Mouse (Mus musculus) E14TG2a.4 (cell line): Measurements from ENCODE around the gene Adap1.
A peak's percentile ranks its signal among the peaks of the same experiment; 100 is the strongest.

ENCODE experiments used
- H3K27me3 ChIP-seq: 2 replicates; pipeline ENCODE4 v1.6.1; 2014; ENCODE audit warnings: low read length, control low read depth; ENCODE audit not compliant: insufficient read depth
- H3K36me3 ChIP-seq: 2 replicates; pipeline ENCODE4 v1.6.1; 2014; ENCODE audit warnings: low read length, control low read depth; ENCODE audit not compliant: insufficient read depth
- H3K4me1 ChIP-seq: replicated peaks from 2 replicates; pipeline ENCODE4 v1.6.1; 2014; ENCODE audit warnings: low read depth, low read length, control low read depth
- H3K4me3 ChIP-seq: replicated peaks from 2 replicates; pipeline ENCODE4 v1.5.1; 2014; ENCODE audit warnings: mild to moderate bottlenecking, low read length
- H3K9me3 ChIP-seq: 2 replicates; pipeline ENCODE4 v1.6.1; 2014; ENCODE audit warnings: low read length, control low read depth
- CTCF ChIP-seq: conservative IDR thresholded peaks from 2 replicates; pipeline ENCODE4 v1.5.1; 2014; ENCODE audit warnings: low read length
- NANOG ChIP-seq: IDR thresholded peaks from 2 replicates; pipeline ENCODE4 v1.6.1; 2014; ENCODE audit warnings: borderline replicate concordance, low read length, mixed read lengths
- POU5F1 ChIP-seq: IDR thresholded peaks from 2 replicates; pipeline ENCODE4 v1.6.1; 2014; ENCODE audit warnings: low read length, borderline replicate concordance

Adap1 gene

DNA sequence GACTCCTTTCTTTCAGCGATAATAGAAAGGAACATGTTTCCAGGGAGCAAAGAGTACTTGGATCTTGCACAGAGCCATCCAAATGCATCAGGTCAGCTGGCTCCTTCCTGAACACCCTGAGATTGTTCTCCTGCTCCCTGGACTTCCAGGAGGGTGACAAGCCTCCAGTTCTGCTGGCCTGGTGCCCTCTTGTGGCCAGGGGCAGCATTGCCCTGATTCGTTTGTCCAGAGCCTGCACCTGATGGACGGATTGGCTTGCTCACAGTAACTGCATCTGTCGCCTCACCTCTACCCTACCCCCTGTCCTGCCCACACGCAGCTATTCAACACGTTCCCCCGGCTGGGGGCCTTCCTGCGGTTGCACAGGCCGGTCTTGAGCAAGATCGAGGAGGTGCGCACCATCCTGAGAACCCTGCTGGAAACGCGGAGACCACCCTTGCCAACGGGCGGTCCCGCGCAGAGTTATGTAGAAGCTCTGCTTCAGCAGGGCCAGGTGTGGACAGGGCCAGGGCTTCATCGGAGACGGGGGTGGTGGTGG is 29.9 kb upstream of the Adap1 start:
- peaks cover 3% of the 10 kb centered on the region; the same call in 1 of the 2 replicates for H3K27me3 ChIP-seq
- peaks cover 66% of the 10 kb centered on the region for H3K4me1 ChIP-seq
- H3K9me3 ChIP-seq: no peaks in the 10 kb centered on the region
- peaks cover 26% of the 10 kb centered on the region for H3K36me3 ChIP-seq
- H3K4me3 ChIP-seq: peak overlapping the region; percentile 64
- peak; percentile 91 for TF ChIP-seq CTCF
- TF ChIP-seq NANOG: no peak

DNA sequence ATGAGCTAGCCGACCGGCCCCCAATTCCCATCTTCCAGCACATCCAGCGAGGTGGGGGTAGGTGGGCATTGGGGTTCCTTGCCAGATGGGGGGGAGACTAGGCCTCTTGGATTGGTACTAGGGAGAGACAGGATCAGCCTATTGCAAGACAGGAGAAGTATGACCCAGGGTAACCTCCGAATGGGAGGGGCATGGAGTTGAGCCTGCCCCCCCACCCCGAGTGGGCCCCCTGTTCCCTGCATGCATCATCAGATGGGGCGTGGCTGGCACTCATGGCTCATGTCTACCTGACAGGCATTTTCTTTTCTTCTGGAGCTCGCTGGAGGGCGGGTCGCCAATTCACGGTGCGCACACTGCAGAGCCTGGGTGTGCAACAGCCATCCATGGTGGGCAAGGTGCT is 28.5 kb upstream of the Adap1 start:
- no peak for TF ChIP-seq CTCF
- TF ChIP-seq POU5F1: no peak
- TF ChIP-seq NANOG: no peak
- Histone ChIP-seq H3K27me3 (peaks cover 3% of the 10 kb centered on the region; the same call in 1 of the 2 replicates), H3K4me1 (peaks cover 72% of the 10 kb centered on the region), H3K9me3 (no peaks in the 10 kb centered on the region), H3K4me3 (no peak overlapping the region), H3K36me3 (peaks cover 13% of the 10 kb centered on the region)

DNA sequence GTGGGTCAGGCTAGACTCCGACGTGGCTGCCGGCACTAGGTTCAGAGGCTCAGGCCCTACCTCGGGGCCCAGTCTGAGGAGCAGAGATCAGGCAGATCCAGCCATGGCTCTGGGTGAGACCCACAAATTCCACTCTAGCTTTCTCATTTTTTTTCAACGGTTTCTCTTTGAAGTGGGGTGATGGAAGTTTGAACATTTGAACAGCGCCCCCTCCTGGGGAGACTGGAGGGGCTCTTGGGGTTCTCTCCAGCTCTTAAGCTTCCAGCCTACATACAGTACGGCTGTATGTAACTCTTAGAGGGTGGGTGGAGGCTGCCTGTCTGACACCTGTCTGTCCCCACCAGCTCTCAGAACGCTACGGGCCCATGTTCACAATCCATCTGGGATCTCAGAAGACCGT is 28.1 kb upstream of the Adap1 start:
- TF ChIP-seq CTCF: peak; percentile 85
- TF ChIP-seq NANOG: no peak
- Histone ChIP-seq H3K4me1 (peaks cover 76% of the 10 kb centered on the region), H3K27me3 (peaks cover 3% of the 10 kb centered on the region; the same call in 1 of the 2 replicates), H3K36me3 (peaks cover 8% of the 10 kb centered on the region), H3K9me3 (no peaks in the 10 kb centered on the region), H3K4me3 (no peak overlapping the region)

DNA sequence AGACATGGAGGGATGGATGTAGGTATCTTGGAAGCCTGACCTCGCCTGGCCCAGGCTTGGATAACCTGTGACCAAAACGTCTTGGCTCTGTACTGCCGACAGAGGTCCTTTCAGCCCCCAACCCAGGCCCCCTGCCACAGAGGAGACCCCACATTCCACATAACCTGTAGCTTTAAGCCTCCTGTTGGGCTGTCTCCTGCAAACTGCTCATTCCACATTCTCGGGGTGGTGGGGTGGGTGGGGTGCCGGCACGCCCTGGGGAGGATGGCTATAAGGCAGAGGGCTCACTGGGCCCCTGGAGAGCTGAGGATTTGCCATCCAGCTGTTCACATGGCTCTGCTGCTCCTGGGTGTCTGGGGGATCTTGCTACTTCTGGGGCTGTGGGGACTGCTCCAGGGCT is 26.9 kb upstream of the Adap1 start, which contains the start of gene Cyp2w1:
TSS of gene Cyp2w1 (plus strand) at position 301 of the 400 bp plus-strand sequence.
- H3K27me3 ChIP-seq: peaks cover 6% of the 10 kb centered on the region; the same call in 1 of the 2 replicates
- H3K4me3 ChIP-seq: no peak within 1 kb of the TSS
- TF ChIP-seq NANOG: no peak
- no peak for TF ChIP-seq POU5F1
- TF ChIP-seq CTCF: no peak
- peaks cover 66% of the 10 kb centered on the region for H3K4me1 ChIP-seq
- no peaks in the 10 kb centered on the region for H3K36me3 ChIP-seq
- H3K9me3 ChIP-seq: no peaks in the 10 kb centered on the region

DNA sequence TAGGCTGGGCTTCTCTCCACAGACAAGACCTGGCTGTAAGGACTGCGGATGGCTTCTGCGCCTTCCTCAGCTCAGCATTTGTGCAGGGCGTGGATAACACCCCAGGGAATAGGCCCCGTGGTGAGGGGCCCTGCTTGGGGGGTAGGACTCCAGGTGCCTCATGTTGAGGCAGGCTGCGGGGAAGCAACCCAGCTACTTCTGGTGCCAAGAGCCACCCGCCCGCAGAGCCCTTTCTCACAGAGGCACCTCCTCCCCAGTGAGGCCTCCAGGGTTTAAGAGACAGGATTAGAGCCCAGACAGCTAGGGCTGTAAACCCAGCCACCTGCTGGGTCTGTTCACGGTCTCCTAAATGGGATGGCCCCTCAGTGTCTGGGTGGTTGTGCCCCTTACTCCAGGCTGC is 26.2 kb upstream of the Adap1 start:
- Histone ChIP-seq H3K4me1 (peaks cover 59% of the 10 kb centered on the region), H3K27me3 (peaks cover 11% of the 10 kb centered on the region), H3K36me3 (no peaks in the 10 kb centered on the region), H3K9me3 (no peaks in the 10 kb centered on the region), H3K4me3 (no peak overlapping the region)
- TF ChIP-seq NANOG: no peak
- TF ChIP-seq POU5F1: no peak
- TF ChIP-seq CTCF: no peak

DNA sequence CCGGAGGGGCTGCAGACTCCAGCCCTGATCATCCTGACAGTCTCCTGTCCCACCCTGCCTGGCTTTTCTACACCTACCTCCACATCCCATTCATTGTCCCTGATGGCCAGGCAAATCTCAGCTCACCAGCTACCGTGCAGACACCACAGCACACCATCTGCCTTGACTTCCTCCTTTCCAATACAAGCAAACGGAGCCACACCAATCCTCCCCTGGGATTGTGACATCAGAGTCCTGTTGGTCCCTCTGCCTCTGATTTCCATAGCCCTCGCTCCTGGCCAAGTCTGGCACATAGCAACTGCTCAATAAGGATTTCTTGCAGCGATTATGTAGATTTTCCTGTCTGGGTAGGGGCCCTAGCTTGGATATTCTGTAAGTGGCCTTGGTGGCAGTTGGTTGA is 25.7 kb upstream of the Adap1 start, which contains the start of gene Cox19:
TSS of gene Cox19 (minus strand) at position 285 of the 400 bp plus-strand sequence.
- Histone ChIP-seq H3K9me3 (no peaks in the 10 kb centered on the region), H3K4me3 (no peak within 1 kb of the TSS), H3K4me1 (peaks cover 54% of the 10 kb centered on the region), H3K27me3 (peaks cover 16% of the 10 kb centered on the region), H3K36me3 (no peaks in the 10 kb centered on the region)
- TF ChIP-seq NANOG (no peak), POU5F1 (no peak), CTCF (no peak)

DNA sequence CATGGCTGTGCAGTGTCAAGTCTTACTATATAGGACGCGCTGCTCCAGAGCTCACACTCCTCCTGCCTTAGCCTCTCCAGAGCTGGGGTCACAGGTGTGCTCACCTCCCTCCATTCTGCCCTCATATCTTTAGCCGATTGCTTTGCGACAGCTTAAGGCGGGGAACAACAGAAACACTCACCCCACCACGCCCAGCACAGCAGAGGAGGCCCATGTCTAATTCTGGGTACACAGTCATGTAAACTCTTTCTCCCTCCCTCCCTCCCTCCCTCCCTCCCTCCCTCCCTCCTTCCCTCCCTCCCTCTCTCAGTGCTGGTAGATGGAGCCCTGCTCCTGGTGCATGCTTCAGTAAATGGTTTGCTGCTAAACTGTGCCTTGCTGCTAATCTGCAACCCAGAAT is 24.3 kb upstream of the Adap1 start:
- Histone ChIP-seq H3K4me1 (peaks cover 51% of the 10 kb centered on the region), H3K36me3 (no peaks in the 10 kb centered on the region), H3K9me3 (no peaks in the 10 kb centered on the region), H3K27me3 (peaks cover 17% of the 10 kb centered on the region), H3K4me3 (no peak overlapping the region)
- TF ChIP-seq NANOG: no peak

DNA sequence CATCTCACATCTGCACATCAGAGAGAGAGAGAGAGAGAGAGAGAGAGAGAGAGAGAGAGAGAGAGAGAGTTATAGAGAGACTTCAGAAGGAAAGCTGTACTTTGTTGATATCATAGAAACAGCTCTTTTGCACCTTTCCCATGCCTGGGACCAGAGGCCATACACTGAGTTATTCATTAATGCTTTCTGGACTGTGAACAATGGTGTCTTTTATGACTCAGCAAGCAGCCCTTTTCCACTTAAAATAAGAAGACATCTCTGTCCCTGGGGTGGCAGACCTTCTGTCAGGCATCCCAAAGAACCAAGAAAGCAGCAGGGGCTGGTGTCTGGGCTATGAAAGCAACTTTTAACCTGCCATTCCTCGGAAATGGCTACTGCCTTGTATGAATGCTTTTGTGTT is 21.8 kb upstream of the Adap1 start:
- Histone ChIP-seq H3K4me1 (peaks cover 52% of the 10 kb centered on the region), H3K9me3 (no peaks in the 10 kb centered on the region), H3K4me3 (no peak overlapping the region), H3K36me3 (peaks cover 9% of the 10 kb centered on the region), H3K27me3 (peaks cover 17% of the 10 kb centered on the region)
- TF ChIP-seq NANOG (no peak), CTCF (no peak), POU5F1 (no peak)

DNA sequence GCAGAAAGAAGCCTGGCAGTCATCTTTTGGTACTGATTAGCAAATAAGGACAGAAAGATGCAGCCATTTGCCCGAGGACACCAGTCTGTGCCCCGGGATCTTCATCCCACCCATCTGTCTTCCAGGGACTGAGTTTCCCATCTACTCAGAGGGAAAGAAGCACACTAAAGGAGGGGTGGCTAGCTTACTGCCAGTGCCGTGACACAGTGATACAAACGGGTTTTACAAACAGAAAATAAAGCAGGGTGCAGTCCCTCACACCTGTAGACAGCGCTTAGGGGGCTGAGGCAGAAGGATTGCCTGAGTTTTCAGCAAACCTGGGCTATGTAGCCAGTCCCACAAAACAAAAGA is 19.9 kb upstream of the Adap1 start:
- H3K36me3 ChIP-seq: peaks cover 22% of the 10 kb centered on the region
- TF ChIP-seq NANOG (no peak), POU5F1 (no peak), CTCF (no peak)
- peaks cover 56% of the 10 kb centered on the region for H3K4me1 ChIP-seq
- peak overlapping the region; percentile 98 for H3K4me3 ChIP-seq
- H3K9me3 ChIP-seq: no peaks in the 10 kb centered on the region
- peaks cover 14% of the 10 kb centered on the region for H3K27me3 ChIP-seq
